Mouse (Mus musculus): Measurements from ENCODE around the gene Taf8.

DNA sequence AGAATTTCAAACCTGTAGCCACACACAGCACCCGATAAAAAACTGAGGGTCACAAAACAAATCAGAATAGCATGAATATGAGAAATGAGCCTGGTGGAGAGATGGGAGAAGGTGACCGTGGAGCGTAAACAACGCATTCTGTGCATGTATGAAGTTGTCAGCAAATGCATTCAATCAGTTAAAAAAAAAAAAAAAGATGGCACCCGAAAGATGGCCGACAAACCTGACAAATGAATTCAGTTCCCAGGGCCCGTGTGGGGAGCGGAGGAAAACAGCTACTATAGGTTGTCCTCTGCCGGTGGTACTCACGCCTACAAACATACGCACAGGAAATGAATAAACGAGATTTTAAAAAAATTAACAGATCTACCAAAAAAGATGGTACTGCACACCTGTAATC, 43.1 kb upstream of the Taf8 start:
- TF ChIP-seq HCFC1 (IDR thresholded peaks at IDR 0.05; ENCODE audit: borderline replicate concordance, insufficient read depth, low read length) (no peak), ZNF384 (IDR thresholded peaks at IDR 0.05; ENCODE audit: low read depth, low read length) (peak; percentile 84), CHD2 (IDR thresholded peaks at IDR 0.05; ENCODE audit: low read depth, low read length) (no peak), ZC3H11A (IDR thresholded peaks at IDR 0.05; ENCODE audit: borderline replicate concordance, low read depth, low read length) (no peak)

All from ES-E14 (cell line).